Mouse (Mus musculus) stomach, embryonic 14.5 days (tissue): Measurements from ENCODE around the gene Slc24a3. TPM values are rescaled to one million over a fixed set of nuclear protein-coding genes. Genes with fewer than 3 reads are reported as not detected.

Source experiments
- ATAC-seq: fragments of 200-750 bp; cut with Nextera tagmentation; 2 replicates; pipeline ENCODE4 v1.8.0; 2017; ENCODE audit warnings: low read depth, moderate TSS enrichment; ENCODE audit not compliant: insufficient number of reproducible peaks, insufficient read depth, low FRiP score
- H3K27ac ChIP-seq: fragments of 300-500 bp; sonication (generic); 2 replicates; pipeline ENCODE4 v1.5.1; 2014; ENCODE audit warnings: mild to moderate bottlenecking, low read length, moderate library complexity, mixed read lengths
- H3K27me3 ChIP-seq: fragments of 300-500 bp; sonication (generic); 2 replicates; pipeline ENCODE4 v1.6.1; 2014; ENCODE audit warnings: low read length, control low read depth, mixed read lengths; ENCODE audit not compliant: control insufficient read depth, insufficient read depth
- H3K36me3 ChIP-seq: fragments of 300-500 bp; sonication (generic); 2 replicates; pipeline ENCODE4 v1.6.1; 2014; ENCODE audit warnings: mild to moderate bottlenecking, control low read depth, low read length, moderate library complexity, mixed read lengths; ENCODE audit not compliant: control insufficient read depth, insufficient read depth
- H3K4me1 ChIP-seq: fragments of 300-500 bp; sonication (generic); 2 replicates; pipeline ENCODE4 v1.6.1; 2014; ENCODE audit warnings: low read length, control low read depth, mixed read lengths; ENCODE audit not compliant: control insufficient read depth, insufficient read depth
- H3K4me2 ChIP-seq: fragments of 300-500 bp; sonication (generic); replicated peaks from 2 replicates; pipeline ENCODE4 v1.6.1; 2014; ENCODE audit warnings: low read depth, low read length, control low read depth
- H3K4me3 ChIP-seq: fragments of 300-500 bp; sonication (generic); 2 replicates; pipeline ENCODE4 v1.5.1; 2014; ENCODE audit warnings: low read depth, low read length, control low read depth
- H3K9ac ChIP-seq: fragments of 300-500 bp; sonication (generic); replicated peaks from 2 replicates; pipeline ENCODE4 v1.6.1; 2014; ENCODE audit warnings: low read depth, mild to moderate bottlenecking, control low read depth, low read length, moderate library complexity, mixed read lengths
- H3K9me3 ChIP-seq: fragments of 300-500 bp; sonication (generic); 2 replicates; pipeline ENCODE4 v1.6.1; 2016; ENCODE audit warnings: low read depth, low read length, control low read depth; ENCODE audit not compliant: control insufficient read depth
- WGBS: fragments of 180-500 bp; shearing (Covaris S2); extraction: QIAGEN DNeasy Blood & Tissue Kit; methylation state at CpG from one replicate; pipeline ENCODE4 v1.1.7; 2014; 5-methylcytosine and 5-hydroxymethylcytosine counted together
- polyA plus RNA-seq: library from polyadenylated mRNA; unstranded; fragments of >200 nt; fragmentation: Nextera tagmentation; extraction: Ambion mirVana; gene quantifications from 2 replicates; pipeline ENCODE4 v1.2.1, GENCODE M21; 2014

The Slc24a3 gene
- polyA plus RNA-seq, 1 experiment from 2014 or later: 5.1 TPM

- H3K27ac ChIP-seq: no peak overlapping the region
Observed at GRCm38 (mm10) chr2:145175036-145175435, 7.5 kb downstream of the Slc24a3 start.

GRCm38 (mm10) chr2:145182410-145182809 is 14.9 kb downstream of the Slc24a3 start:
- 86% methylated on average over 8 of the region's 8 CpGs for WGBS
- H3K9me3 ChIP-seq: no peaks in the 10 kb centered on the region
- H3K36me3 ChIP-seq: no peaks in the 10 kb centered on the region
- no peaks in the 10 kb centered on the region for H3K27me3 ChIP-seq
- no peak overlapping the region for H3K9ac ChIP-seq
- no peak overlapping the region for H3K27ac ChIP-seq
- no peaks in the 10 kb centered on the region for H3K4me1 ChIP-seq
- no peak overlapping the region for H3K4me2 ChIP-seq
- H3K4me3 ChIP-seq: no peak overlapping the region
- no peak for ATAC-seq

More at GRCm38 (mm10) chr2:145175036-145175435, 7.5 kb downstream of the Slc24a3 start:
- no peak for ATAC-seq
- Histone ChIP-seq H3K4me3 (no peak overlapping the region), H3K4me1 (no peaks in the 10 kb centered on the region), H3K27me3 (no peaks in the 10 kb centered on the region), H3K9me3 (no peaks in the 10 kb centered on the region), H3K4me2 (no peak overlapping the region), H3K9ac (no peak overlapping the region), H3K36me3 (no peaks in the 10 kb centered on the region)
- 89% methylated on average over 7 of the region's 7 CpGs for WGBS

GRCm38 (mm10) chr2:145188828-145189227 is 21.3 kb downstream of the Slc24a3 start:
- no peak for ATAC-seq
- WGBS: 73% methylated on average over 2 of the region's 2 CpGs
- no peak overlapping the region for H3K4me3 ChIP-seq
- no peak overlapping the region for H3K27ac ChIP-seq
- no peaks in the 10 kb centered on the region for H3K27me3 ChIP-seq
- no peak overlapping the region for H3K4me2 ChIP-seq
- no peaks in the 10 kb centered on the region for H3K36me3 ChIP-seq
- H3K9me3 ChIP-seq: no peaks in the 10 kb centered on the region
- no peaks in the 10 kb centered on the region for H3K4me1 ChIP-seq
- no peak overlapping the region for H3K9ac ChIP-seq

- Histone ChIP-seq H3K9me3 (no peaks in the 10 kb centered on the region), H3K36me3 (no peaks in the 10 kb centered on the region), H3K4me1 (no peaks in the 10 kb centered on the region), H3K4me3 (no peak overlapping the region), H3K4me2 (no peak overlapping the region), H3K9ac (no peak overlapping the region), H3K27me3 (no peaks in the 10 kb centered on the region), H3K27ac (no peak overlapping the region)
- ATAC-seq: no peak
- WGBS: 62% methylated on average over 3 of the region's 3 CpGs
Observed at GRCm38 (mm10) chr2:145196043-145196442, 28.5 kb downstream of the Slc24a3 start.

GRCm38 (mm10) chr2:145196501-145197042 is 29.0 kb downstream of the Slc24a3 start:
- Histone ChIP-seq H3K4me1 (no peaks in the 10 kb centered on the region), H3K4me2 (no peak overlapping the region), H3K27ac (no peak overlapping the region), H3K27me3 (no peaks in the 10 kb centered on the region), H3K4me3 (no peak overlapping the region), H3K36me3 (no peaks in the 10 kb centered on the region), H3K9me3 (no peaks in the 10 kb centered on the region), H3K9ac (no peak overlapping the region)
- ATAC-seq: no peak
- WGBS: 88% methylated on average over 7 of the region's 7 CpGs

- Histone ChIP-seq H3K27me3 (no peaks in the 10 kb centered on the region), H3K9me3 (no peaks in the 10 kb centered on the region), H3K4me2 (no peak overlapping the region), H3K27ac (no peak overlapping the region), H3K4me1 (no peaks in the 10 kb centered on the region), H3K36me3 (no peaks in the 10 kb centered on the region), H3K4me3 (no peak overlapping the region), H3K9ac (no peak overlapping the region)
- 94% methylated on average over 4 of the region's 4 CpGs for WGBS
- no peak for ATAC-seq
Observed at GRCm38 (mm10) chr2:145197076-145197475, 29.5 kb downstream of the Slc24a3 start.

GRCm38 (mm10) chr2:145213587-145213986 is 46.0 kb downstream of the Slc24a3 start:
- H3K9ac ChIP-seq: no peak overlapping the region
- no peaks in the 10 kb centered on the region for H3K4me1 ChIP-seq
- 95% methylated on average over 11 of the region's 11 CpGs for WGBS
- H3K4me3 ChIP-seq: no peak overlapping the region
- H3K36me3 ChIP-seq: no peaks in the 10 kb centered on the region
- no peaks in the 10 kb centered on the region for H3K9me3 ChIP-seq
- H3K27me3 ChIP-seq: no peaks in the 10 kb centered on the region
- ATAC-seq: no peak
- H3K4me2 ChIP-seq: no peak overlapping the region
- no peak overlapping the region for H3K27ac ChIP-seq

GRCm38 (mm10) chr2:145214086-145214831 is 46.7 kb downstream of the Slc24a3 start:
- no peak overlapping the region for H3K4me3 ChIP-seq
- H3K36me3 ChIP-seq: no peaks in the 10 kb centered on the region
- no peaks in the 10 kb centered on the region for H3K27me3 ChIP-seq
- no peak overlapping the region for H3K4me2 ChIP-seq
- H3K9me3 ChIP-seq: no peaks in the 10 kb centered on the region
- no peak overlapping the region for H3K27ac ChIP-seq
- H3K9ac ChIP-seq: no peak overlapping the region
- ATAC-seq: no peak
- no peaks in the 10 kb centered on the region for H3K4me1 ChIP-seq
- WGBS: 85% methylated on average over 8 of the region's 8 CpGs
